Mouse (Mus musculus) cerebellum, adult 2 months (tissue): ENCODE results near the gene Gm5415.
"Not testable (repeated sequence)": the region's sequence is repeated elsewhere in the genome, so short reads cannot be mapped to it uniquely, and the experiment has no call there.

Experiments
- CTCF ChIP-seq: fragments of 200-500 bp; IDR thresholded peaks from 2 replicates; pipeline ENCODE4 v1.5.1; 2011; ENCODE audit warnings: low read depth, mild to moderate bottlenecking, control low read depth, low read length, moderate library complexity, borderline replicate concordance; ENCODE audit not compliant: insufficient read depth
- POLR2A ChIP-seq: fragments of 200-500 bp; IDR thresholded peaks from 2 replicates; pipeline ENCODE4 v1.6.1; 2011; ENCODE audit warnings: low read length, control low read depth, borderline replicate concordance; ENCODE audit not compliant: insufficient read depth

DNA sequence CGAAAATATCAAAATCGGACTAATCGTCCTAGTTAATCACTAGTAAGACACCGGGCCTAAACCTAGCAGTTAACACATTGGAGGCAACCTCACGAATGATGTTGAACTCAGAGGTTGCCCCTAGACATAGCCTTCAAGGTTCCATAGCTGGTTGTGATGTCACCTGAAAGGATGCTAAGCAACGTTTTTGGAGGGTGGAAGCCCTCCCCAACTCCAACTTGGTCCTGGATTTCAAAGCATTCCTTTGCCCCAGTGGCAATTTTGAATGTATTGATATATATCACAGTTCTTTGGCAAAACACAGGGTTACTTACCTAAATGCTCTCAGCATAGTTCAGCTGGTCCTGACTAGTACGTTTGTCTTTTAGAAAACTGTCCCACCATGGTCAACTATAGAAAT lies at the start of gene Gm5415:
- not testable (repeated sequence) for TF ChIP-seq POLR2A, CTCF
